Mouse (Mus musculus): ENCODE results near the gene Prss30.
"Not testable (repeated sequence)": the region's sequence is repeated elsewhere in the genome, so short reads cannot be mapped to it uniquely, and the experiment has no call there.

Prss30 gene

GRCm38 (mm10) chr17:23984989-23985388, 4.6 kb upstream of the Prss30 start:
- DNase-seq (ENCODE audit: extremely low spot score): no peak

DNA sequence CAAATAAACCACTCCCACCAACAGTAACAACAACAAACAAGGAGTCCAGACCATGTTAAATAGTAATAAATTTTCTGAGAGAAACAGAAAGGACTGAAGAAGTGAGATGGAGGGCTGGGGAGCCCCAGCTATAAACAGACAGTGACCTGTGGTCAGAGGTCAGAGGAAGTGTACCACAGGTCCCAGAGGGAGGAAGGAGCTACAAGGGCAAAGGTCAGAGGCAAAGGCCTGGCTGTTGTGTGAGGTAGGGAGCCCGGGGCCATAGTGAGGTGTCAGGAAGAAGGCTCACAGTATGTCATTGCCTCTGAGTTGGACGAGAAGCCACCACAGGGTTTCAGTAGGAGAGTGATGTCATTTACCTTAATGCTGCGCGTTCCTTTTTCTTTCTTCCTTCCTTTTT, 2.5 kb upstream of the Prss30 start:
- DNase-seq (ENCODE audit: extremely low spot score): peak; percentile 27

- no peak for DNase-seq (ENCODE audit: extremely low spot score)
These were observed 895 bp downstream of the Prss30 start for GRCm38 (mm10) chr17:23979471-23979870.

DNA sequence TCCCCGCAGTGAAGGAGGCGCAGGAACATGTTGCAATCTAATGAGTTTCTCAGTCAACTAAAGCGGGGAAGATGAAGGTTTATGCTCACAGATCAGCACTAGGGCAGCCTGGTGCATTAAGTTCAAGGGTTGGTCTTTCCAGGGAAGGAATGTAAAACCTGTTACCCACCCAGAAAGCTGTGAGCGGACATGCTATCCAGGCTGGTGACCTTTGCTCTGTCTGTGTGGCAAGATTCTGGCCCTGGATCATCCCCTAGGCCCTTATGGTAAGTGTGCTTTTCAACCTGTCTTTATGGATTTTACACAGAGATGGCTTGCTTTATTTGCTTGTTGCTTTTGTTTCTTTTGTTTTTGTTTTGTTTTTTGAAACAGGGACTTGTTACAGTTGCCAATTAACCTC, 3.7 kb downstream of the Prss30 start:
- DNase-seq (ENCODE audit: extremely low spot score): no peak

- DNase-seq (ENCODE audit: extremely low spot score): no peak
These were observed 9.1 kb downstream of the Prss30 start for GRCm38 (mm10) chr17:23971315-23971714.

- peak; percentile 64 for DNase-seq (ENCODE audit: extremely low spot score)
These were observed 11.1 kb downstream of the Prss30 start for GRCm38 (mm10) chr17:23969231-23969630.

DNA sequence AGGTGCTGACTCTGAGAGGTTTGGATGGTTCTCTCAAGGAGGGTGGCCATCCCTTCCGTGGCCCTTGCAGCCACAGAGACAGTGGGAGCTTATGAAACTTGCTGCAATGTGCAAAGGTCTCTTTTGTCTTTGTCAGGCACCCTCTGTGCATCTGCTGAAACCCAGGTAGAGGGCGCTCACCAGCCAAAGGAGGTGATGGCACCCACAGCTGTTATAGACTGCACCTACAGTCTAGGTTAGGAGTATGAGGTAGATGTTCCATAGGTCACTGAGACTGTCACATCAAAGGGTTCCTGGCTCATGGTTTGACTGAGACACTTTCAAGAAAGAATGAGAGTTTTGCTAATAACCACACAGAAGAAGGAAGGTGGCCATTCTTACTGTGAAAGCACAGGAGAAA, 11.6 kb downstream of the Prss30 start:
- DNase-seq (ENCODE audit: extremely low spot score): no peak

DNA sequence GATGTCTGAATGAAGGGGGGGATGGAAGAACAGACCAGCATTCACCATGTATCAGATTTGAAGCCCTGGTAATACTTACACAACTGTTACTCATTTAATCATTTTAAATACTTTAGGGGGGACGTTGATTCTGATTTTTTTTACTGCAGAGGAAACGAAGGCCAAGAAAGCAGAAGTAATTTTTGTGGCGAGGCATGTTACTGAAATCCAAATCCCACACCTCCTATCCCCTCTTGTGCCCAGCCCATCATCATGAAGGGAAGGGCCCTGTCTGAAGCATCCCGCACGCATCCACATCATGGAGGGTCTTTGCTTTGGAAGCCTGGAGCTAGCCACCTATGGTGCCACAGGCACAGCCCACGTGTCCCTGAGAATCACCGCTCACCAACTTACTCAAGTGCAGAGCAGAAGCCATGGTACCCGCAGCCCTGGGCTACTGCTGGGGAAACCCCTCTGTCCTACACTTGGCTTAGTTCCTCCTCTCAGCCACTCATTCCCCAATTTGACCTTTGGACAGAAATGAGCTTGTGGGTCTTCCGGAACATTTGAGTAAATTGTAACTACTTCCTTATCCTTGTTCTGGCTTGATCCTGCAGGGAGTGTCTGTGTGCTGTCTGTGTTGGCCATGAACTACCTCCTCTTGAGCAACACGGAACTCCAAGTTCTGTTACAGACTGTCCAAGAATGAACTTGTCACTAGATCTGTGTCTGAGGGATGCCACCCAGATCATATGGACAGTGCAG, 13.5 kb downstream of the Prss30 start:
- DNase-seq (ENCODE audit: extremely low spot score): no peak

GRCm38 (mm10) chr17:23965805-23966425, 14.5 kb downstream of the Prss30 start:
- no peak for DNase-seq (ENCODE audit: extremely low spot score)

GRCm38 (mm10) chr17:23961573-23962122, 18.7 kb downstream of the Prss30 start:
- no peak for DNase-seq (ENCODE audit: extremely low spot score)

DNA sequence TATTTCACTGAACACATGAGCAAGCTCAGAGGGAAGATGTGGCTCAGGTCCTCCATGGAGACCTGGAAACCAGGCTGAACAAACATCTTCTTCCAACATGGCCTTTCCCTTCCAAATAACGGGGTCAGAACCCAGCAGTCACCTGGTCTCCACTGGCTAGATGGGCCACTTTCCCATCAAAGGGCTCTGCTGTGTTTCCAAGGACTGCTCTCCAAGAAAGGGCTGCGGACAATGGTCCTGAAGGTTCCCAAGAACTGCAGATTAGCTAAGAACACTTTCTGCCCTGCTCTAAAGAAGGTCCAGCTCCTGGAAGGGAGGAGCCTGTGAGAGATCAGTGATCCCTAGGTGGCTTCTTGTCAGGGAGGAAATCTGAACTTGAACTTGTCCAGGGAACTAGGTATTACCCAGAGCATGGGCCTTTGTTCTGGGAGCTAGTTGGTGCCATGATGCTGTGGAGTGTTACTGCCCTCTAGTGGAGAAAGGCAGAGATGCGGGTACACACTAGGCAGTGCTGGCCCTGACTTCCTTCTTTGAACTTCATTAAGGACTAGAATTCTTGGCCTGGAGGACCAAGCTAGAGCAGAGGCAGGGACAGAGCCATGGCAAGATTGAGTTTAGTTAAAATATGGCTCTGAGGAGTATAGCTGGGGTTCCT, 20.2 kb downstream of the Prss30 start:
- DNase-seq (ENCODE audit: extremely low spot score): peak; percentile 88

GRCm38 (mm10) chr17:23955174-23955573, 25.2 kb downstream of the Prss30 start, which contains the start of gene Sbpl:
Gene Sbpl (minus strand): TSS chr17:23955274.
- no peak for DNase-seq (ENCODE audit: extremely low spot score)

- DNase-seq (ENCODE audit: extremely low spot score): not testable (repeated sequence)
These were observed 29.5 kb downstream of the Prss30 start for GRCm38 (mm10) chr17:23950828-23951227.

GRCm38 (mm10) chr17:23949068-23949467, 31.3 kb downstream of the Prss30 start:
- DNase-seq (ENCODE audit: extremely low spot score): no peak

DNA sequence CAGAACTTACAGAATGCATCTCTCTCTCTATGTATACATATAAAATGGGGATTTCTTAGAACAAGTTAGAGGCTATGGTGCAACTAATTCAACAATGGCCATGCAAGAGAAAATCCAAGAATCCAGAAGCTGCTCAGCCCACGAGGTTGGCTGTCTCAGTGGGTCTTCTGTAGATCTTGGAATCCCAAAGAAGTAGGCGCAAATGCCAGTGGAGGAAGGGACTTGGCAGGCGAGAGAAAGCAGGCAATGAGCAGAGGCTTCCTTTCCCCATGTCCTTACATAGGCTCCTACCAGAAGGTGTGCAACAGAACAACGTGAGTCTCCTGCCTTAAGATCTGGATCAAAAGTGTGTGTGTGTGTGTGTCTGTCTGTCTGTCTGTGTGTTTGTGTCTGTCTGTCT, 32.9 kb downstream of the Prss30 start:
- not testable (repeated sequence) for DNase-seq (ENCODE audit: extremely low spot score)

DNA sequence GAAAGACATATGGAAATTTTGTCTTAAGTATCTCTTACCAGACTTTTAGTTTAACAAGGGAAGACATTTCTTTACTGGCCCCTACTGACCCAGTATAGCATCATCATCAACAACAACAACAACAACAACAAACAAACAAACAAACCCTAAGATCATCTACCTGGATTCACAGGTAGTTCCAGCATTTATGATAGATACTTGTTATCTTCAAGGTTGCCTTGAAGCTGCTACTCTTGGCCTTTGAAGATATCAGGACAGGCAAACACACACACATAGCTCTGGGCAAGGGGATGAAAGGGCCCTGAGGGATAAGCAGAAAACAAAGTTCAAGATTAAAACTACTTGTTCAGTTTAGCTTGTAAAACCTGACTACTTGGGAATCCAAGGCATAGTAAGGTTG, 39.0 kb downstream of the Prss30 start, which contains the start of gene Sbp:
Gene Sbp, plus strand, starts transcription at position 301 of the 400 bp plus-strand sequence.
- no peak for DNase-seq (ENCODE audit: extremely low spot score)

GRCm38 (mm10) chr17:23931157-23931556, 49.2 kb downstream of the Prss30 start:
- no peak for DNase-seq (ENCODE audit: extremely low spot score)

DNA sequence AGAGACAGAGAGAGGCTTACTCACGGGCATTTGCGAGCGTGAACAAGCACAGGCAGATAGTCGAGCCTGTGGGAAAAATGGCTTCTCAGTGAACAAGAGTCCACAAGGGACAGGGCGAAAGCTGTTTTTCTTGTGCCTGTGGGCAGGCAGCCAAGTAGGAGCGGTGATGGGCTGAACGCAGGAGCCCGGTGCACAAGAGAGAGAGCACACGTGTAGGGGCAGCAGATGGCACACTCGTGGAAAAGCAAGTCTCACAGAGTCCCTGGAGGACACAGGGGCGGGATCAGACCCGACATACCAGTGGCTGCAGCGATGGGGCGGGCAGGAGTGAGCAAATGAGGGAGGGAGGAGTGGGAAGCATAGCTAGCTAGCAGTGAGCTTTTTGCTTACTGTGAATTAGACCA, 55.3 kb downstream of the Prss30 start:
- no peak for DNase-seq (ENCODE audit: extremely low spot score)

GRCm38 (mm10) chr17:23924531-23925007, 55.8 kb downstream of the Prss30 start:
- DNase-seq (ENCODE audit: extremely low spot score): peak; percentile 95
